Mouse (Mus musculus) bone marrow macrophage, adult 2 months (primary cell): ENCODE data around the gene Hsf5.

Source experiments
- CTCF ChIP-seq: IDR thresholded peaks from 2 replicates; pipeline ENCODE4 v1.5.1; 2012; ENCODE audit warnings: low read depth, mild to moderate bottlenecking, low read length, moderate library complexity
- POLR2A ChIP-seq: IDR thresholded peaks from 2 replicates; pipeline ENCODE4 v1.6.1; 2012; ENCODE audit warnings: mild to moderate bottlenecking, low read depth, low read length, borderline replicate concordance

GRCm38 (mm10) chr11:87595327-87595841 lies 21.6 kb upstream of the Hsf5 start:
- TF ChIP-seq POLR2A (no peak), CTCF (no peak)
